Mouse (Mus musculus) fat pad, adult 2 months (tissue): ENCODE results near the gene F2r.

ENCODE experiments used
- DNase-seq: peaks from one replicate; pipeline ENCODE4 v3.0.0-alpha.2; 2011; ENCODE audit warnings: low read depth, low spot score; ENCODE audit errors: extremely low read depth

The F2r gene

GRCm38 (mm10) chr13:95618309-95618712 lies at the start of gene F2r:
Gene F2r, minus strand, starts transcription at chr13:95618487.
- DNase-seq, result no peak

GRCm38 (mm10) chr13:95667260-95667659 lies 49.0 kb upstream of the F2r start:
- DNase-seq, result no peak

- no peak for DNase-seq
These were observed 47.5 kb upstream of the F2r start for GRCm38 (mm10) chr13:95665644-95666356.

- DNase-seq, result no peak
These were observed 45.5 kb upstream of the F2r start for GRCm38 (mm10) chr13:95663834-95664233.

GRCm38 (mm10) chr13:95659432-95659831 lies 41.1 kb upstream of the F2r start:
- DNase-seq, result no peak

GRCm38 (mm10) chr13:95657171-95657570 lies 38.9 kb upstream of the F2r start:
- no peak for DNase-seq

GRCm38 (mm10) chr13:95655284-95655683 lies 37.0 kb upstream of the F2r start:
- DNase-seq, result no peak

GRCm38 (mm10) chr13:95653696-95654095 lies 35.4 kb upstream of the F2r start:
- no peak for DNase-seq

- no peak for DNase-seq
These were observed 33.8 kb upstream of the F2r start for GRCm38 (mm10) chr13:95651870-95652668.

- DNase-seq, result no peak
These were observed 31.7 kb upstream of the F2r start for GRCm38 (mm10) chr13:95649941-95650340.

- DNase-seq, result no peak
These were observed 29.0 kb upstream of the F2r start for GRCm38 (mm10) chr13:95647248-95647647.

- no peak for DNase-seq
These were observed 28.4 kb upstream of the F2r start for GRCm38 (mm10) chr13:95646687-95647111.

GRCm38 (mm10) chr13:95643740-95644139 lies 25.5 kb upstream of the F2r start:
- DNase-seq, result no peak

- DNase-seq, result no peak
These were observed 23.0 kb upstream of the F2r start for GRCm38 (mm10) chr13:95641061-95641986.

- DNase-seq, result no peak
These were observed 22.1 kb upstream of the F2r start for GRCm38 (mm10) chr13:95640408-95640807.

- no peak for DNase-seq
These were observed 21.2 kb upstream of the F2r start for GRCm38 (mm10) chr13:95639336-95640116.

GRCm38 (mm10) chr13:95638894-95639293 lies 20.6 kb upstream of the F2r start:
- DNase-seq, result no peak

- DNase-seq, result no peak
These were observed 19.4 kb upstream of the F2r start for GRCm38 (mm10) chr13:95637737-95638136.

GRCm38 (mm10) chr13:95635301-95635700 lies 17.0 kb upstream of the F2r start:
- no peak for DNase-seq

- no peak for DNase-seq
These were observed 16.2 kb upstream of the F2r start for GRCm38 (mm10) chr13:95634451-95634850.
